Mouse (Mus musculus) forebrain, embryonic 11.5 days (tissue): ENCODE data around the gene 1700001O22Rik. TPM values are rescaled to one million over a fixed set of nuclear protein-coding genes. Genes with fewer than 3 reads are reported as not detected.

Source experiments
- ATAC-seq: fragments of 200-750 bp; cut with Nextera tagmentation; replicated peaks from 2 replicates; pipeline ENCODE4 v1.8.0; 2017; ENCODE audit warnings: moderate TSS enrichment; ENCODE audit not compliant: low FRiP score
- DNase-seq: peaks from one replicate; pipeline ENCODE4 v3.0.0-alpha.2; 2017; ENCODE audit warnings: low spot score
- H3K27ac ChIP-seq: fragments of 300-500 bp; sonication (generic); 2 replicates; pipeline ENCODE4 v1.5.1; 2014; ENCODE audit warnings: low read depth, low read length
- H3K27me3 ChIP-seq: fragments of 300-500 bp; sonication (generic); 2 replicates; pipeline ENCODE4 v1.6.1; 2014; ENCODE audit warnings: mild to moderate bottlenecking, low read length, mixed read lengths; ENCODE audit not compliant: control insufficient read depth, insufficient read depth
- H3K36me3 ChIP-seq: fragments of 300-500 bp; sonication (generic); 2 replicates; pipeline ENCODE4 v1.6.1; 2014; ENCODE audit warnings: mild to moderate bottlenecking, low read length, moderate library complexity, mixed read lengths; ENCODE audit not compliant: control insufficient read depth, insufficient read depth
- H3K4me1 ChIP-seq: fragments of 300-500 bp; sonication (generic); replicated peaks from 2 replicates; pipeline ENCODE4 v1.6.1; 2014; ENCODE audit warnings: low read length, mixed read lengths; ENCODE audit not compliant: control insufficient read depth, insufficient read depth
- H3K4me2 ChIP-seq: fragments of 300-500 bp; sonication (generic); 2 replicates; pipeline ENCODE4 v1.6.1; 2014; ENCODE audit warnings: low read depth, mild to moderate bottlenecking, low read length, moderate library complexity, mixed read lengths; ENCODE audit not compliant: severe bottlenecking
- H3K4me3 ChIP-seq: fragments of 300-500 bp; sonication (generic); 2 replicates; pipeline ENCODE4 v1.5.1; 2014; ENCODE audit warnings: low read depth, low read length
- H3K9ac ChIP-seq: fragments of 300-500 bp; sonication (generic); 2 replicates; pipeline ENCODE4 v1.6.1; 2014; ENCODE audit warnings: low read length
- H3K9me3 ChIP-seq: fragments of 300-500 bp; sonication (generic); 2 replicates; pipeline ENCODE4 v1.6.1; 2016; ENCODE audit warnings: low read length, mixed read lengths; ENCODE audit not compliant: control insufficient read depth
- WGBS: fragments of 180-500 bp; shearing (Covaris S2); extraction: QIAGEN DNeasy Blood & Tissue Kit; methylation state at CpG from one replicate; pipeline ENCODE4 v1.1.7; 2014; 5-methylcytosine and 5-hydroxymethylcytosine counted together
- polyA plus RNA-seq: library from polyadenylated mRNA; unstranded; fragments of >200 nt; fragmentation: Nextera tagmentation; extraction: Ambion mirVana; gene quantifications from 2 replicates; pipeline ENCODE4 v1.2.1, GENCODE M21; 2014

1700001O22Rik gene
- polyA plus RNA-seq, 1 experiment from 2014 or later: 4.6 TPM

DNA sequence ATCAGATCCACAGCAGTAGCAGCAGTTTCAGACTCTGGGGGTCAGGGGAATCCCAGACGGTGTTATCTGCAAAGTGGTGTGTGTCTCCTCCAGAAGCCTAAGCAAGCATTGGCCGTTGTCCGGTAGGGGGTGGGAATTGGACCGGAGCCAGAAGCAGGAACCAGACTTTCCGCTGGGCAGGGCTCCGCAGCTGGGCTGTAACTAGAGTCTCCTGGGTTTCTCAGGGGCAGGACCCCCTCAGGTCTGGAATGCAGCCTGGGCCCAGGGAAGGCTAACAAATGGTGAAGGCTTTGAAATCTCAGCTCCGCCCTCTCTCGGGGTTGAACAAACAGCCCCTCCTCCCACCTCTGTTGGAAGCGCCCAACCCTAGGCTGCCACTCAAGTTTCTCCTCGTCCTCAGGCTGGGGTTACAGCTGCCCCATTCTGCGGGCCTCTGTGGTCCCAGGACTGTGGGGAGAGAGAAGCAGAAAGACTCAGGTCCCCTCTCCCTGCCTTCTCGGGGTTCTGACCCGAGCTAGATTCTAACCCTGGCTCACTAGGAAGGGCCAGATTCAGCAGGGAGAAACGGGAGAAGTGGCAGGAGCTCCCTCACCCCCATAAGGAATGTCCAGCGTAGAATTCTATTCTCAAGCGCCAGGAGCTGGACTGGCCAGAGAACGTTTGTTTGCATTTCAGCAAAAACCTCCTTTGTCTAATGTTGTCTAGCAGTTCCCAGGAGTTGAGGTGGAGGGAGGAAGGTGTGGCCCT is 44.9 kb downstream of the 1700001O22Rik start:
- peak; percentile 87 for ATAC-seq
- Histone ChIP-seq H3K4me2 (peak overlapping the region; percentile 32), H3K4me1 (peaks cover 26% of the 10 kb centered on the region)

DNA sequence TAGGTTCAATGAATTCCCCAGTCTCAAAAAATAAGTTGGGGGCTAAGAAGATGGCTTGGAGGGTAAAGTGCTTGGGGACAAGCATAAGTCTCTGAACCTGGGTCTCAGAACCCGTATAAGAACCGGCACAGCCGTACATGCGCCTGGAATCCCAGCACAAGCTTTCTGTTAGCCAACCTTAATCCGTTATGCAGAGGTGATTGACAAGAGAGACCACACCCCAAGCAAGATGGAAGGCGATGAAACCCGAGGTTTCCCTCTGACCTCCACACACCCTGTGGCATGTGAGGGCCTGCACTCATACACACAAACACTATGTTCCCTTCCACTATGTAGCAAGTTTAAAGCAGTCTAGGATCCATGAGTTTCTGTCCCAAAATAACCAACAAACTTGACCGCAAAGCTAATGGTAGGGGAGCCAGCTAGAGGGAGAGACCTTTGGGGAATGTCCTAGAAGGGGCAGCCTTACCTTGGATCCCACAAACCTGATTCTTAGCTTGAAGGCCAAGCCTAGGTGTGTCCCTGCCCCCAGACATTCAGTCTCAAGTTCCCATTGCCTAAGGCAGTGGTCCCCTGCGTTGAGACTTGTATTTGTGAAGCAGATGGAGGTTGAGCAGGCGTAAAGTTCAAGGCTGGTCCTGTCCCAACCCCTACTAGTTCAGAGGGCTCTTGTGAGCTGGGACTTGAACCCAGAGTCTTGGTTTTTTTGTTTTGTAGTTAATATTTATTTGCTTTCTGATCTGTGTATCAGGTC is 46.3 kb downstream of the 1700001O22Rik start:
- Histone ChIP-seq H3K9me3 (peaks cover 3% of the 10 kb centered on the region; the same call in 1 of the 2 replicates), H3K36me3 (no peaks in the 10 kb centered on the region), H3K27me3 (no peaks in the 10 kb centered on the region), H3K4me1 (peaks cover 29% of the 10 kb centered on the region), H3K4me2 (no peak overlapping the region), H3K4me3 (no peak overlapping the region), H3K9ac (no peak overlapping the region), H3K27ac (peak overlapping the region; percentile 95)
- 87% methylated on average over 10 of the region's 10 CpGs for WGBS
- DNase-seq (no peak), ATAC-seq (no peak)

More for the DNA sequence above, 44.9 kb downstream of the 1700001O22Rik start:
- Histone ChIP-seq H3K9me3 (peaks cover 3% of the 10 kb centered on the region; the same call in 1 of the 2 replicates), H3K36me3 (no peaks in the 10 kb centered on the region), H3K4me3 (no peak overlapping the region), H3K9ac (peak overlapping the region; percentile 55), H3K27ac (peak overlapping the region; percentile 95), H3K27me3 (no peaks in the 10 kb centered on the region)
- peak; percentile 93 for DNase-seq
- WGBS: under 1% methylated on average over 17 of the region's 17 CpGs

DNA sequence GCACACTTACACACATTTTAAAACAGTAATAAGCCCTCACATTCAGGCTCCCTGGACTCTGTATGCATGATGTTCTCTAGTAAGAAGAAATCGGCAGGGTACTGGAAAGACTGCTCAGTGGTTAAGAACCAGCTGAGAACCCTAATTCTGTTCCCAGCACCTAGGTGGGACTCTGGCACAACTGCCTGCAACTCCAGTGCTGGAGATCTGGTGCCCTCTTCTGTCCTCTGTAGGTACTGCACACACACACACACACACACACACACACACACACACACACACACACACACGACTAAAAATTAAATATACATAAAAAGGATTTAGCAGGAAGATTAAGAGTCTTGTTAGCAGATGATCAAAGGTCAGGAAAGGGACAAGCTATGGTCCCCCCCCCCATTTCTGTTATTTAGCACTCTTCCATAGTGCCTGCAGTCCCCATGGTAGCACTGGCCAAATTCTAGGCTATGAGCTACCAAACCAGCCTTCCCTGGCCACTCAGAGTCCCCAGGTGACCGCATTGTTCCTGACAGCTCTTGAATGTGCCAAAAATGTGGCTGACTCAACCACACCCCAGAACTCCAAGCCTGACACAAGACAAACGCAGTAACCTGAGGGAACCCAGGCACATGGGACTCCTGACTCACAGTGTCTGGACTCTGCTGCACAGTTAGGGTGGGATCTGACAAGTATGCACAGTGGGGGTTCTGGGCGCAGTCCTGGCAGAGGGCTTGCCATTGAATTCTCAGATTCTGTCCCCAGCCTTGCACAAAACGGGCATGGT is 47.3 kb downstream of the 1700001O22Rik start:
- no peaks in the 10 kb centered on the region for H3K27me3 ChIP-seq
- ATAC-seq (no peak), DNase-seq (no peak)
- peaks cover 3% of the 10 kb centered on the region; the same call in 1 of the 2 replicates for H3K9me3 ChIP-seq
- H3K27ac ChIP-seq: no peak overlapping the region
- no peak overlapping the region for H3K9ac ChIP-seq
- no peaks in the 10 kb centered on the region for H3K36me3 ChIP-seq
- H3K4me2 ChIP-seq: no peak overlapping the region
- WGBS: 96% methylated on average over 6 of the region's 6 CpGs
- H3K4me1 ChIP-seq: peaks cover 29% of the 10 kb centered on the region
- H3K4me3 ChIP-seq: no peak overlapping the region

DNA sequence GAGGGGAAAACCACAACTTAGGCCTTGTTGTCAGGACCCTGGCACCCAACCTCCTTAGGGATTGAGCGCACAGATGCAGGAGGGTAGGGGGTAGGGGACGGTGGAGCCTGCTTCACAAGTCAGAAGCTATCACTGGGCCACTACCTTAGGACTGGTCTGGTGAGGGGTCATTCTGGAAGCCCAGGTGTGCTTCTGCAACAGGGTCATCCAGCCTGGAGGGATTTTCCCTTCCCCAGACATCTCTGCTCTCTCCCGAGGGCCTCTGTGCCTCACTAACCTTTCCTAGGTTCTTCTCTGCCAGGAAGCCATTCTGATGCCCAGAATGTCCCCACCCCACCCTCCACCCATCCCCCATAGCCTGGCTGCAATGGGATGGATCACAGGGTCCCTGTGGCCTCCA is 48.6 kb downstream of the 1700001O22Rik start:
- Histone ChIP-seq H3K27ac (no peak overlapping the region), H3K4me1 (peaks cover 23% of the 10 kb centered on the region), H3K36me3 (no peaks in the 10 kb centered on the region), H3K4me2 (no peak overlapping the region), H3K9me3 (peaks cover 3% of the 10 kb centered on the region; the same call in 1 of the 2 replicates), H3K9ac (no peak overlapping the region), H3K27me3 (no peaks in the 10 kb centered on the region), H3K4me3 (no peak overlapping the region)
- WGBS: 85% methylated on average over 3 of the region's 3 CpGs
- no peak for ATAC-seq
- DNase-seq: no peak

DNA sequence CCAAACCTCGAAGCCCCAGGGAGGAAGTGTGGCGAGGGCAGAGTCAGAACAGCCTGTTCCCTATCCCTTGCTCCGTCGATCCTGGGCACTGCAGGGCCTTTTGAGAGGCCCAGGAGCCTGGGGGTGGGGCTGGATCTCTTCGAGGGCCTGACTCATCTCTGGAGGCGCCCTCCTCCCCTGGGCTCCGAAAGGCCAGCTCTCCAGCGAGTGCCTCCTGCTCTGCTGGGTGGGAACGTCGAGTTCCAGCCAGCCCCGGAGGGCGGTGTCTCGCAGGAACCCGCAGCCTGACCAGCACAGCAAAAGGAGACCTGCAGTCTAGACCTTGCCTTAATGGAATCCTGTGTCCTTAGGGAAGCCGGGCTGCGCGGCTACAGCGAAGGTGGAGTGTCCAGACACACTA is 50.2 kb downstream of the 1700001O22Rik start:
- Histone ChIP-seq H3K9ac (peak overlapping the region; percentile 41), H3K4me3 (no peak overlapping the region), H3K36me3 (no peaks in the 10 kb centered on the region), H3K4me1 (peaks cover 6% of the 10 kb centered on the region), H3K4me2 (no peak overlapping the region), H3K9me3 (peaks cover 3% of the 10 kb centered on the region; the same call in 1 of the 2 replicates), H3K27ac (no peak overlapping the region), H3K27me3 (no peaks in the 10 kb centered on the region)
- ATAC-seq: no peak
- no peak for DNase-seq
- 20% methylated on average over 18 of the region's 18 CpGs for WGBS

DNA sequence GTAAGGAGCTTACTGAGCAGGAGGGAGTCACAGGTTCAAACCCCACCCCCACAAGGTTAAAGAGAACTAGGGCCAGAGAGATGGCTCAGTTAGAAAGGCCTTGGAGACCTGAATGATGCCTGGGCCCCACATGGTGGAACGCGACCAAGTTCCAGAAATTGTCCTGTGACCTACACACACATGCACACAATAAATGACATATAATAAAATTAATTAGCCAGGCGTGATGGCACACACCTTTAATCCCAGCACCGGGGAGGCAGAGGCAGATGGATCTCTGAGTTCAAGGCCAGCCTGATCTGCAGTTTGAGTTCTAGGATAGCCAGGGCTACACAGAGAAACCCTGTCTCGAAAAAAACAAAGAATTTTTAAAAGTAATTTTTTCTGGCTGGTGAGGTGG is 51.0 kb downstream of the 1700001O22Rik start:
- no peak overlapping the region for H3K4me3 ChIP-seq
- H3K36me3 ChIP-seq: no peaks in the 10 kb centered on the region
- no peak overlapping the region for H3K9ac ChIP-seq
- no peaks in the 10 kb centered on the region for H3K27me3 ChIP-seq
- no peak overlapping the region for H3K27ac ChIP-seq
- H3K4me1 ChIP-seq: 0 out of 2 replicates have a peak, but pooled peaks cover 2% of the 10 kb centered on the region
- no peak for ATAC-seq
- WGBS: 95% methylated on average over 5 of the region's 5 CpGs
- H3K4me2 ChIP-seq: no peak overlapping the region
- DNase-seq: no peak
- peaks cover 3% of the 10 kb centered on the region; the same call in 1 of the 2 replicates for H3K9me3 ChIP-seq

DNA sequence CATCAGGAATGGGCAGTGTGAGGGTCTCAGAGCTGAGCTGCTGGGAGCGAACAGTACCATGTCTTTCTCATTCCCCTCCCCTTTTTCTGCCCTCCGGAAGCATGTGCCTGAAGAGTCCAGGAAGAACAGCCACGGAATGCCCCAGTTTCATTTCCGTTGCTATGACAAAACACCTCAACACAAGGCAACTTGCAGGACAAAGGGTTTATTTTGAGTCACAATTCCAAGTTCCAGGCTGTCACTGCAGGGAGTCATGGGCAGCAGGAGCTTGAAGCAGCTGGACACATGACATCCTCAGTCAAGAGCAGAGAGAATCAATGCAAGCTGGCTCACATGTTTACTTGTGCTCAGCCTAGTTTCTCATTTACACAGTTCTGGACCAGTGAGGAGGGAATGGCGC is 53.4 kb downstream of the 1700001O22Rik start:
- Histone ChIP-seq H3K36me3 (no peaks in the 10 kb centered on the region), H3K9me3 (no peaks in the 10 kb centered on the region; the same call in 1 of the 2 replicates), H3K27ac (no peak overlapping the region), H3K4me1 (0 out of 2 replicates have a peak, but pooled peaks cover 2% of the 10 kb centered on the region), H3K4me2 (no peak overlapping the region), H3K4me3 (no peak overlapping the region), H3K27me3 (no peaks in the 10 kb centered on the region), H3K9ac (no peak overlapping the region)
- no peak for DNase-seq
- 64% methylated on average over 5 of the region's 5 CpGs for WGBS
- ATAC-seq: no peak

DNA sequence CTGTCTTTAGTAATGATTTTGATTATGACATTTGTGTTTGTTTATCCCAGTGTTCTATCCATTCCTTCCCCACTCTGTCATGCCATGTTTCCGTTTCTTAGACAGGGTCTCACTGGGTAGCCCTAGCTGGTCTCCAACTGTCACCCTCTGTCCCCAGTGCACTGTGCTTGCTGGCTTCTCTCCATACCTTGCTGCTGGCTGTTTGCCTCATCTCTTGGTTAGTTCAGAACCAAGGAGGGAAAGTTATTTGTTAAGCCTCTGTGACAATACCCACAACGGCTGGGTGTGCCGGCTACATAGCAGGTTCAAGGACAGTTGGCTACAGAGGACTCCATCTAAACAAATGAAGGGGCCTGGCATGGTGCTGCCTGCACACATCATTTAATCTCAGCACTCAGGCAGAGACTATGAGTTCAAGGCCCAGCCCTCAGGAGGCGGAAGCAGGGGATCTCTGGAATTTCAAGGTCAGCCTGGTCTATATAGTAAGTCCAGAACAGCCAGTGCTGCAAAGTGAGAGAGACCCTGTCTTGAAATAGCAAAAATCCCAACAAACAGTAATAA is 55.8 kb downstream of the 1700001O22Rik start:
- Histone ChIP-seq H3K27me3 (no peaks in the 10 kb centered on the region), H3K4me1 (peaks cover 16% of the 10 kb centered on the region), H3K9me3 (no peaks in the 10 kb centered on the region; the same call in 1 of the 2 replicates), H3K4me3 (no peak overlapping the region), H3K4me2 (no peak overlapping the region), H3K9ac (no peak overlapping the region), H3K27ac (no peak overlapping the region), H3K36me3 (no peaks in the 10 kb centered on the region)
- 94% methylated on average over 4 of the region's 4 CpGs for WGBS
- DNase-seq (no peak), ATAC-seq (no peak)
